Comparison of ENCODE assay signal across 8 mouse cellular contexts in the genomic region with DNA sequence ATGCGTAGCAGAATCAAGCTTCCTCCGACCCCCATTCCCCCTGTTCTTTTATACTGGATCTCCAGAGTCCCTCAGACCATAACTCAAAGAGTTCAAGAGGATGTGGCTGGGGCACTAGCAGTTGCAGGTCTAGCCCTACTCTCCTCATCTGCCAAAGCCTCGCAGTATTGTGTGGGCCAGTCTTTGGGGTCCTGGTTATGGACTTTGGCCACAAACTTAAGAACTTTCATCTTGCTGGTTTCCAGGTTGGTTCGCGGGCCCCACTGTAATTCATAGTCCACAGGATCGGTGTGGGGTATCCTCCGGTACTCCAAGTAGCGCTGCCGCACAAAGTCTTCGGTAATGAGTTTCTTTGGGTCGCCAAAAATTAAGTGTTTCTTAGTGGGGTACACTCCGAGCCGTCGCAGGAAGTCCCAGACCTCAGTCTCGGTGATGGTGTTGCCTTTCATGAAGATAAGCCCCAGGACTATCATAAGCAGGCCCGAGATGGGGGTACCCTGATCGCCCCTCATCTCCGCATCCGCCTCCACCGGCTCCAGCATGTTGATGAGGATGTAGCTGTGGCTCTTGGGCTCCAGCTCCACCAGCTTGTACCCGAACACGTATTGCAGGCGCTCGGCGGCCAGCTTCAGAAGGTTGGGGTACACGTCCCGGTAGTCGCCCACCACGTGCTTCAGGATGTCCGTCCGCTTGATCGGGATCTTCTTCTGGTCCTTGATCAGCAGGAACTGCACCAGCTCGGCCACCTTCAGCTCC. TPM values are rescaled to one million over a fixed set of nuclear protein-coding genes. Genes with fewer than 3 reads are reported as not detected.
DNase-seq lines count a peak whose midpoint lies in the region; ATAC-seq and TF ChIP-seq lines count a peak whose summit lies in the region.

No protein-coding gene starts in this region.

- H3K4me2 ChIP-seq in heart, embryonic 16.5 days (ENCODE audit: low read depth, low read length): peak overlapping the region; percentile 85

- no peak for TF ChIP-seq POLR2A in bone marrow macrophage, adult 2 months (IDR thresholded peaks at IDR 0.05; ENCODE audit: borderline replicate concordance, low read depth, low read length)

- no peaks in the 10 kb centered on the region for H3K9me3 ChIP-seq in heart, embryonic 16.5 days (replicated peaks; ENCODE audit: control insufficient read depth, low read length)

- peak overlapping the region; percentile 83 for H3K4me3 ChIP-seq in layer of hippocampus, adult 2 months
- H3K4me3 ChIP-seq in bone marrow macrophage, adult 2 months (ENCODE audit: insufficient read depth, low read length): peak overlapping the region; percentile 90
- H3K4me3 ChIP-seq in heart, embryonic 16.5 days (ENCODE audit: low read length): peak overlapping the region; percentile 98

- H3K27ac ChIP-seq in layer of hippocampus, adult 2 months: peak overlapping the region; percentile 94
- H3K27ac ChIP-seq in bone marrow macrophage, adult 2 months (ENCODE audit: insufficient read depth, low read depth, low read length): peak overlapping the region; percentile 51
- H3K27ac ChIP-seq in heart, embryonic 16.5 days (ENCODE audit: low read length): peak overlapping the region; percentile 97

- peak overlapping the region; percentile 99 for H3K9ac ChIP-seq in heart, embryonic 16.5 days (ENCODE audit: low read length)

- ATAC-seq in heart, embryonic 16.5 days (replicated peaks; ENCODE audit: extremely low read depth, insufficient read depth, low FRiP score): peak; percentile 19; the same call in 1 of the 2 replicates
- ATAC-seq in megakaryocyte, adult 5-6 weeks (ENCODE audit: poor library complexity, severe bottlenecking): peak; percentile 43

- H3K4me1 ChIP-seq in bone marrow macrophage, adult 2 months (ENCODE audit: control insufficient read depth, insufficient read depth, low read length): peaks cover 8% of the 10 kb centered on the region
- peaks cover 12% of the 10 kb centered on the region for H3K4me1 ChIP-seq in heart, embryonic 16.5 days (ENCODE audit: control insufficient read depth, insufficient read depth, low read length)

- intact Hi-C loops in left cerebral cortex, postnatal 4 days (cut with DNase I): no loop called here

- H3K36me3 ChIP-seq in heart, embryonic 16.5 days (ENCODE audit: control insufficient read depth, insufficient read depth): no peaks in the 10 kb centered on the region

- no peak for TF ChIP-seq CTCF in layer of hippocampus, adult 2 months (conservative IDR thresholded peaks at IDR 0.05)
- TF ChIP-seq CTCF in bone marrow macrophage, adult 2 months (IDR thresholded peaks at IDR 0.05; ENCODE audit: low read depth, low read length): no peak

- 0 out of 2 replicates have a peak, but pooled peaks cover 2% of the 10 kb centered on the region for H3K27me3 ChIP-seq in heart, embryonic 16.5 days (ENCODE audit: control insufficient read depth, insufficient read depth, low read length)

- peak in 1 of 2 experiments; percentile 42 for DNase-seq in layer of hippocampus, adult 2 months (ENCODE audit: low spot score in 2 of 2)
- DNase-seq in layer of hippocampus, adult 18-20 months (ENCODE audit: low spot score in 2 of 2): no peak
- peak; percentile 2 for DNase-seq in yolk sac, embryonic 10.5 days (ENCODE audit: low spot score)
- DNase-seq in left cerebral cortex, postnatal 4 days: no peak
- no peak for DNase-seq in frontal cortex, postnatal 14 days (ENCODE audit: low spot score in 2 of 2)

- 2% methylated on average over 33 of the region's 33 CpGs for WGBS in heart, embryonic 16.5 days

RNA-seq across cellular contexts. Expression of a gene that starts 0.6 kb away (rescaled TPM):
- total RNA-seq in layer of hippocampus, adult 2 months (2021): 10 to 100 TPM; 16.8 to 19.0 TPM
- total RNA-seq in layer of hippocampus, adult 18-20 months (2021): 10 to 100 TPM; 15.9 to 16.9 TPM
- 5.7 and 6.2 TPM in 2 replicates for polyA plus RNA-seq in bone marrow macrophage, adult 2 months (2012; ENCODE audit: insufficient read depth, insufficient read length, missing spikeins)
- 7.1 and 9.3 TPM in 2 replicates for polyA plus RNA-seq in heart, embryonic 16.5 days (2015; fragmentation: Nextera tagmentation; extraction: Ambion mirVana)
- 3.6 and 5.2 TPM in 2 replicates for total RNA-seq in megakaryocyte, adult 5-6 weeks (2015)
- total RNA-seq in megakaryocyte, adult 5-6 weeks (2017): 3.8 TPM in 2 replicates
- total RNA-seq in left cerebral cortex, postnatal 4 days (2021): 10 to 100 TPM; 11.8 to 12.5 TPM
